16 mouse cellular contexts compared by ENCODE assay signal in genomic region chr16:18669914-18670313, GRCm38 (mm10). TPM values are rescaled to one million over a fixed set of nuclear protein-coding genes. Genes with fewer than 3 reads are reported as not detected.
"Had no signal": no experiment of that assay in that cellular context is flagged by ENCODE, and none has a peak within 500 bp of the region (broad histone marks: within the 10 kb centered on the region; RNA-seq: fewer than 3 reads in every experiment).

No protein-coding gene starts in this region.

- H3K36me3 ChIP-seq: neural tube, embryonic 15.5 days; stomach, embryonic 15.5 days had no signal

- DNase-seq: retina, postnatal 1 day; right cerebral cortex, adult 18-20 months; right cerebral cortex, postnatal 14 days; right cerebral cortex, postnatal 25 days; right cerebral cortex, postnatal 4 days; spleen, adult 18-20 months; thymus, adult 18-20 months; thymus, adult 2 months; thymus, postnatal 14 days; thymus, postnatal 25 days; thymus, postnatal 36 days; thymus, postnatal 4 days had no signal

- H3K9me3 ChIP-seq: neural tube, embryonic 15.5 days; stomach, embryonic 15.5 days had no signal

- H3K4me1 ChIP-seq: neural tube, embryonic 15.5 days; stomach, embryonic 15.5 days had no signal

- H3K4me2 ChIP-seq: neural tube, embryonic 15.5 days; stomach, embryonic 15.5 days had no signal

- H3K4me3 ChIP-seq: neural tube, embryonic 15.5 days; stomach, embryonic 15.5 days had no signal

- H3K27ac ChIP-seq: neural tube, embryonic 15.5 days; stomach, embryonic 15.5 days; stomach, postnatal 0 days had no signal

- H3K27me3 ChIP-seq: neural tube, embryonic 15.5 days; stomach, embryonic 15.5 days had no signal

- H3K9ac ChIP-seq: neural tube, embryonic 15.5 days; stomach, embryonic 15.5 days had no signal

RNA-seq across cellular contexts. Expression of gene Gm49601, which starts 43.7 kb away (rescaled TPM):
- polyA plus RNA-seq: thymus, postnatal 0 days had no signal
